Mouse (Mus musculus) ES-Bruce4 (cell line): ENCODE data around the gene Ampd3.

Source experiments
- EP300 ChIP-seq: IDR thresholded peaks from 2 replicates; pipeline ENCODE4 v1.6.1; 2011; ENCODE audit warnings: low read depth, low read length; ENCODE audit not compliant: insufficient read depth
- POLR2A ChIP-seq: IDR thresholded peaks from one replicate; pipeline ENCODE4 v1.8.1; 2011; ENCODE audit warnings: low read length; ENCODE audit not compliant: insufficient read depth

GRCm38 (mm10) chr7:110855604-110856003, 87.6 kb downstream of the Ampd3 start:
- TF ChIP-seq POLR2A (no peak), EP300 (no peak)
